Mouse (Mus musculus): ENCODE results near the gene Gm21173. TPM values are rescaled to one million over a fixed set of nuclear protein-coding genes. Genes with fewer than 3 reads are reported as not detected.

Gm21173 gene
- not detected in 2 replicates for polyA plus RNA-seq (2012; ENCODE audit: low replicate concordance)

DNA sequence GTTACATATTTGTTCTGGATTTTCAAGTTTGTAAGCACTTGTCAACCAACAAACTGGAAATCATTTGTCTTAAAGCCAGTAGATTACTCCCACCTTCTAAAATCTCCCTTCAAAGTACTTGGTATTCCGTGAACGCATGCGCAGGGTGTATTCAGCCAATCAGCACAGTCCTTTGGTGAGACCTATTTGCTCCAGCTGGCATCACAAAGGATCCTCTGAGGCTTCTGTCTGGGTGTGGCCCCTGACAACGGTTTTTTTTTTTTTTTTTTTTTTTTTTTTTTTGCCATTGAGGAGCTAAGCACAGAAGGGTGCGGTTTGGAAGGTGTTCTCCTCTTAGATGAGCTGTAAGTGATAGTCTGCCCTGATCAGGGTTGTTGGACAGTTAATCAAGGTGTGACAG is at the start of gene Gm21173:
Gene Gm21173 (plus strand): TSS at position 301 of the 400 bp plus-strand sequence.

